Mouse (Mus musculus): ENCODE measurements at regions not wholly inside any gene's neighbourhood (a gene's known extent, or its start where the extent isn't known, plus 50 kb on each side); places are given as distances from the start of the nearest gene placed in this dataset.

GRCm38 (mm10) chr14:120150589-120150988 lies 108.4 kb upstream of the Oxgr1 start:
- H3K36me3 ChIP-seq (ENCODE audit: insufficient read depth, low read length) = no peaks in the 10 kb centered on the region
- H3K4me1 ChIP-seq (replicated peaks; ENCODE audit: low read depth, low read length) = peaks cover 18% of the 10 kb centered on the region
- no peak overlapping the region for H3K4me3 ChIP-seq (replicated peaks; ENCODE audit: low read length)
- no peak for TF ChIP-seq POU5F1 (IDR thresholded peaks at IDR 0.05; ENCODE audit: borderline replicate concordance, low read length)
- TF ChIP-seq NANOG (IDR thresholded peaks at IDR 0.05; ENCODE audit: borderline replicate concordance, low read length) = no peak
- TF ChIP-seq CTCF (conservative IDR thresholded peaks at IDR 0.05; ENCODE audit: low read length) = no peak
- H3K9me3 ChIP-seq (ENCODE audit: low read length) = peaks cover 13% of the 10 kb centered on the region; the same call in 1 of the 2 replicates
- peaks cover 9% of the 10 kb centered on the region for H3K27me3 ChIP-seq (ENCODE audit: insufficient read depth, low read length)

DNA sequence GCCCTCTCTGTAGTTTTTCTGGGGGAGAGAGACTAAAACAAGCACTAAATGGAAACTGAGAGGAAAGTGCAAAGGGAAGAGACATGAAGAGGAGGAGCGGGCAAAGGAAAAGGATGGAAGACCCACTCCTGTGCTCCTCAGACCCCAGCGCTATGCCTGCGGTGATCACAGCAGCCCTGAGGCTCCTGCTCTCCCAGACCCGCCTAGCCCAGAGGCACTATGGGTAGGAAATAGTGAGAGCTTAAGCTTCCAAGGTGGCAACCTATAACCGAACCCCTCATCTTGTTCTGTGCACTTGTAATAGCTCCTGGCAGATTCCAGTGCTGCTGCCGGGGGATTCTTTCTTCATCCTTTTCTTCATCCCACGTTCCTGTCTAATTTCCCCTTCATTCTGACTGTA lies 112.2 kb upstream of the Oxgr1 start:
- Histone ChIP-seq H3K4me1 (replicated peaks; ENCODE audit: low read depth, low read length) (peaks cover 21% of the 10 kb centered on the region), H3K36me3 (ENCODE audit: insufficient read depth, low read length) (no peaks in the 10 kb centered on the region), H3K4me3 (replicated peaks; ENCODE audit: low read length) (no peak overlapping the region), H3K27me3 (ENCODE audit: insufficient read depth, low read length) (peaks cover 16% of the 10 kb centered on the region), H3K9me3 (ENCODE audit: low read length) (no peaks in the 10 kb centered on the region)
- TF ChIP-seq POU5F1 (IDR thresholded peaks at IDR 0.05; ENCODE audit: borderline replicate concordance, low read length) = no peak
- TF ChIP-seq CTCF (conservative IDR thresholded peaks at IDR 0.05; ENCODE audit: low read length) = no peak
- no peak for TF ChIP-seq NANOG (IDR thresholded peaks at IDR 0.05; ENCODE audit: borderline replicate concordance, low read length)

GRCm38 (mm10) chr14:120164184-120164583 lies 111.3 kb upstream of the Mbnl2 start:
- TF ChIP-seq NANOG (IDR thresholded peaks at IDR 0.05; ENCODE audit: borderline replicate concordance, low read length) (no peak), POU5F1 (IDR thresholded peaks at IDR 0.05; ENCODE audit: borderline replicate concordance, low read length) (no peak)
- Histone ChIP-seq H3K9me3 (ENCODE audit: low read length) (no peaks in the 10 kb centered on the region), H3K4me3 (replicated peaks; ENCODE audit: low read length) (no peak overlapping the region), H3K36me3 (ENCODE audit: insufficient read depth, low read length) (no peaks in the 10 kb centered on the region), H3K4me1 (replicated peaks; ENCODE audit: low read depth, low read length) (no peaks in the 10 kb centered on the region), H3K27me3 (ENCODE audit: insufficient read depth, low read length) (no peaks in the 10 kb centered on the region)

DNA sequence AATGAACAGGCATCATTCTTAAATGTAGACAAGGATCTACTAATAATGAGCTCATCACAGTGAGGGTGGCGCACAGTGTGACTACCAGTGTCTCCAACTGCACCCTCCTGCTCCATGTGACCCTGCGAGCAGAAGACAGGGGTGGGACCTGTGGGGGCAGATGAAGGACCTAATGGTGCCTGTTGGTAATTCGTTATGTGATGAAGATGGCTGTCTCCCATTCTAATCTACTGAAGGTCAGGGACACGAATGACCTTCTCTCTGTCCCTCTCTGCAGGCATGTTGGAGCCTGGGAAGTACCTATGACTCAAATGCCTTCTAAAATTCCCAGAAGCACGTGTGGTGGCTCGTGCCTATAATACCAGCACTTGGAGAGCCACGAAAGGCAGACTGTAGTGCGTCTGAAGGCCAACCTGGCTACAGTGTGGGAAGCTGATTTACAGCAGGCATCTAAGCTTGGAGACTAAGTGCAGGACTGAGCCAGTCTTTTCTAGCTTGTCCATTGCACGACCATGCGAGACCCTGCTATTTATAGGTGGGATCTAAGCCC lies 109.9 kb upstream of the Mbnl2 start:
- Histone ChIP-seq H3K36me3 (ENCODE audit: insufficient read depth, low read length) (no peaks in the 10 kb centered on the region), H3K4me3 (replicated peaks; ENCODE audit: low read length) (no peak overlapping the region), H3K27me3 (ENCODE audit: insufficient read depth, low read length) (no peaks in the 10 kb centered on the region), H3K4me1 (replicated peaks; ENCODE audit: low read depth, low read length) (no peaks in the 10 kb centered on the region), H3K9me3 (ENCODE audit: low read length) (no peaks in the 10 kb centered on the region)
- no peak for TF ChIP-seq POU5F1 (IDR thresholded peaks at IDR 0.05; ENCODE audit: borderline replicate concordance, low read length)
- TF ChIP-seq NANOG (IDR thresholded peaks at IDR 0.05; ENCODE audit: borderline replicate concordance, low read length) = no peak
- TF ChIP-seq CTCF (conservative IDR thresholded peaks at IDR 0.05; ENCODE audit: low read length) = no peak

DNA sequence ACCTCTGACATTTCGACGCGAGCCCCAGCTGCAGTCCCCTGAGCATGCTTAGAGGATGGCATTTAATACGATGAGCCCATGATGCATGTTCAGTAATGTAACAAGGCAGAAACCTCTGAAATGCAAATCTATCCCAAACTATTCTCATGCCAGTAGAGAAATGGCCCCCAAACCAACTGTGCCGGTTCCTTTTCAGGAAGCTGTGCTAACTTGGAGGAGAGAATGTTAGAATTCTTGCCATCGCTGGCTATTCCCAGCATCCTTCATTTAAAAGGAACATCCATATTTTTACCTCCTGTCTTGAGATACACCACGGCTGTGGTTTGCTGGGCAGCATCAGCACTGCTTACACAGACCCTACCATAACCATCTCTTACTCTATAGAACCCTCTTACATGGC lies 104.7 kb upstream of the Mbnl2 start:
- no peak for TF ChIP-seq NANOG (IDR thresholded peaks at IDR 0.05; ENCODE audit: borderline replicate concordance, low read length)
- no peak for TF ChIP-seq POU5F1 (IDR thresholded peaks at IDR 0.05; ENCODE audit: borderline replicate concordance, low read length)
- no peak for TF ChIP-seq CTCF (conservative IDR thresholded peaks at IDR 0.05; ENCODE audit: low read length)
- no peaks in the 10 kb centered on the region for H3K9me3 ChIP-seq (ENCODE audit: low read length)
- no peaks in the 10 kb centered on the region for H3K27me3 ChIP-seq (ENCODE audit: insufficient read depth, low read length)
- H3K4me3 ChIP-seq (replicated peaks; ENCODE audit: low read length) = no peak overlapping the region
- no peaks in the 10 kb centered on the region for H3K4me1 ChIP-seq (replicated peaks; ENCODE audit: low read depth, low read length)
- H3K36me3 ChIP-seq (ENCODE audit: insufficient read depth, low read length) = no peaks in the 10 kb centered on the region

DNA sequence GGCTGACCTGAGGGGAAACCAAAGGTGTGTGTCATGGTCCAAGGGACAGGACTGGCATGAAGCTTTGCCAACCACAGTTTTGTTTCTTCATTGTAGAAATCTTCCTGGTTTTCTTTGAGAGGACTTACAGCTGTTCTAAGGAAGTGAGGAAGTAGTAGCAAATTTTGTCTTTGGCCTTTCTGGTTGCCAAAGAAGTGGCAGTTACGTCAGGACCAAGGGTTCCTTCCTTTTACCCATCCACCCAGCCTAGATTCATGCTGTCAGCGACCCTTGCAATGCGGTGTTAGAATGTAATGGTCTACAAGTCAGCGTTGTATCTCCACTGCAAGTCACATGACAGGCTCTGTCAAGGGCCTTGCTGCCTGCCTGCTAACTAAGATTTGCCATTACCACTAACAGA lies 103.4 kb upstream of the Mbnl2 start:
- no peaks in the 10 kb centered on the region for H3K4me1 ChIP-seq (replicated peaks; ENCODE audit: low read depth, low read length)
- TF ChIP-seq NANOG (IDR thresholded peaks at IDR 0.05; ENCODE audit: borderline replicate concordance, low read length) (no peak), CTCF (conservative IDR thresholded peaks at IDR 0.05; ENCODE audit: low read length) (no peak), POU5F1 (IDR thresholded peaks at IDR 0.05; ENCODE audit: borderline replicate concordance, low read length) (no peak)
- no peaks in the 10 kb centered on the region for H3K9me3 ChIP-seq (ENCODE audit: low read length)
- no peaks in the 10 kb centered on the region for H3K36me3 ChIP-seq (ENCODE audit: insufficient read depth, low read length)
- H3K27me3 ChIP-seq (ENCODE audit: insufficient read depth, low read length) = no peaks in the 10 kb centered on the region
- H3K4me3 ChIP-seq (replicated peaks; ENCODE audit: low read length) = no peak overlapping the region

DNA sequence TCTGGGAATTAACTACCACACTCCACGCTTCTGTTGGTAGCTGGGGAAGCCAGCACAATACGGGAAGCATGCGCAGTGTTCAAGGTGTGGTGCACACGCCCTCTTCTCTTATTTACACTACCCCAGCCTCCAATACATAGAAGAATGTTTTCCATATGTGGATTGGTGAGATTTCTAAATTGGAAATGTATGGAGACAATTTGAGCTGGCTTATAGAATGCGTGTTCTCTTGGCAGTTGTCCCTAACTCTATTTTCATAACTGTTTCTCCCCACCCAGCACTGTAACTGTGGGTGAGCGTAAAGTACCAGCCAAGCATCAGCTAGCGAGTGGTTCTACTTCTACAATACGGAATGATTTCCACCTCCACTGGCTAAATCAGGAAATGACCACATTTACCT lies 102.6 kb upstream of the Mbnl2 start:
- peaks cover 7% of the 10 kb centered on the region; the same call in 1 of the 2 replicates for H3K9me3 ChIP-seq (ENCODE audit: low read length)
- no peaks in the 10 kb centered on the region for H3K4me1 ChIP-seq (replicated peaks; ENCODE audit: low read depth, low read length)
- no peaks in the 10 kb centered on the region for H3K36me3 ChIP-seq (ENCODE audit: insufficient read depth, low read length)
- H3K4me3 ChIP-seq (replicated peaks; ENCODE audit: low read length) = no peak overlapping the region
- TF ChIP-seq POU5F1 (IDR thresholded peaks at IDR 0.05; ENCODE audit: borderline replicate concordance, low read length) (no peak), CTCF (conservative IDR thresholded peaks at IDR 0.05; ENCODE audit: low read length) (no peak), NANOG (IDR thresholded peaks at IDR 0.05; ENCODE audit: borderline replicate concordance, low read length) (no peak)
- H3K27me3 ChIP-seq (ENCODE audit: insufficient read depth, low read length) = no peaks in the 10 kb centered on the region

GRCm38 (mm10) chr14:120174615-120175014 lies 100.9 kb upstream of the Mbnl2 start:
- H3K4me3 ChIP-seq (replicated peaks; ENCODE audit: low read length) = no peak overlapping the region
- no peak for TF ChIP-seq POU5F1 (IDR thresholded peaks at IDR 0.05; ENCODE audit: borderline replicate concordance, low read length)
- TF ChIP-seq NANOG (IDR thresholded peaks at IDR 0.05; ENCODE audit: borderline replicate concordance, low read length) = no peak
- TF ChIP-seq CTCF (conservative IDR thresholded peaks at IDR 0.05; ENCODE audit: low read length) = no peak
- H3K36me3 ChIP-seq (ENCODE audit: insufficient read depth, low read length) = no peaks in the 10 kb centered on the region
- no peaks in the 10 kb centered on the region for H3K4me1 ChIP-seq (replicated peaks; ENCODE audit: low read depth, low read length)
- H3K27me3 ChIP-seq (ENCODE audit: insufficient read depth, low read length) = no peaks in the 10 kb centered on the region
- H3K9me3 ChIP-seq (ENCODE audit: low read length) = peaks cover 11% of the 10 kb centered on the region; the same call in 1 of the 2 replicates

- H3K36me3 ChIP-seq (ENCODE audit: insufficient read depth, low read length) = no peaks in the 10 kb centered on the region
- TF ChIP-seq POU5F1 (IDR thresholded peaks at IDR 0.05; ENCODE audit: borderline replicate concordance, low read length) (no peak), NANOG (IDR thresholded peaks at IDR 0.05; ENCODE audit: borderline replicate concordance, low read length) (no peak), CTCF (conservative IDR thresholded peaks at IDR 0.05; ENCODE audit: low read length) (no peak)
- no peaks in the 10 kb centered on the region for H3K4me1 ChIP-seq (replicated peaks; ENCODE audit: low read depth, low read length)
Observed at GRCm38 (mm10) chr14:120195218-120195617, 80.3 kb upstream of the Mbnl2 start.

More at GRCm38 (mm10) chr14:120195218-120195617, 80.3 kb upstream of the Mbnl2 start:
- no peaks in the 10 kb centered on the region for H3K27me3 ChIP-seq (ENCODE audit: insufficient read depth, low read length)
- H3K4me3 ChIP-seq (replicated peaks; ENCODE audit: low read length) = no peak overlapping the region
- H3K9me3 ChIP-seq (ENCODE audit: low read length) = peaks cover 30% of the 10 kb centered on the region

All from E14TG2a.4 (cell line).